Mouse (Mus musculus): Measurements from ENCODE around the gene Mdfi.
A peak's percentile ranks its signal among the peaks of the same experiment; 100 is the strongest.

Mdfi gene

DNA sequence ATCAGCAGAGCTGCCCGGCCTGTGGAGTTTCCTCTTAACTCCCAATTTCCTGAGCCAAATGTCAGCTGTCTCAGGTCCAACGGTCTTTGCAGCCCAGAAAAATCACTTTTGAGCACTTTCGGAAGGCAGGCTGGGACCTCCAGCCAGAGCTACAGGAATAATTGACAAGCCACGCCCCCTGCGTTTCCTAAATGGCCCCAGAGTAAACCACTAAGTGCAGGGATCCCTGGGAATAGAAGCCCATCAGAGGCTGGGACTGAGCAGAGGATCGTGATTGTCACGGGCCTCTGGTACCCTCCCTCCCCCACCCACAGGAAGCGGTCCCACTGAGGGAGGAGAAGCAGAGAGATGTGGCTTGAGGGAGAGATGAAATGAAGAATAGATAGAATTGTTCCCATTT lies 31.7 kb downstream of the Mdfi start:
- no peak for DNase-seq (ENCODE audit: low spot score in 2 of 2)

DNA sequence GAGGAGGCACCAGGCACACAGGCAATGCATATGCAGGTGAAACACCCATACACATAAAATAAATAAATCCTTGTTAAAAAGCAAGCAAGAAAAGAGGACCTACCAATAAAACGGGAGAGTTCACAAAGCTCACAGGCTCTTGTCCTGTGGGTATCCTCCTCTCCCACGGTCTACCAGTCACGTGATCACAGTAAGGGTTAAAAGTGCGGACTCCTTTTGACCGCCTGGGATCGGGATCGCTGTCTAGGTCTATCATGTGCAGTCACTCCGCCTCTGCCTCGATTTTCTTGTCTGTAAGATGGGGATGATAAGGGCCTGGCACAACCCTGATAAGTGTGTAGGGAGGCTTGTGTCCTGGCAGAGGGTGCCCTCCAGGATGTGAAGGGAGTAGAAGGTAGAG lies 37.1 kb downstream of the Mdfi start:
- DNase-seq (ENCODE audit: low spot score in 2 of 2) = no peak

GRCm38 (mm10) chr17:47796968-47797367 lies 37.5 kb downstream of the Mdfi start:
- DNase-seq (ENCODE audit: low spot score in 2 of 2) = no peak

DNA sequence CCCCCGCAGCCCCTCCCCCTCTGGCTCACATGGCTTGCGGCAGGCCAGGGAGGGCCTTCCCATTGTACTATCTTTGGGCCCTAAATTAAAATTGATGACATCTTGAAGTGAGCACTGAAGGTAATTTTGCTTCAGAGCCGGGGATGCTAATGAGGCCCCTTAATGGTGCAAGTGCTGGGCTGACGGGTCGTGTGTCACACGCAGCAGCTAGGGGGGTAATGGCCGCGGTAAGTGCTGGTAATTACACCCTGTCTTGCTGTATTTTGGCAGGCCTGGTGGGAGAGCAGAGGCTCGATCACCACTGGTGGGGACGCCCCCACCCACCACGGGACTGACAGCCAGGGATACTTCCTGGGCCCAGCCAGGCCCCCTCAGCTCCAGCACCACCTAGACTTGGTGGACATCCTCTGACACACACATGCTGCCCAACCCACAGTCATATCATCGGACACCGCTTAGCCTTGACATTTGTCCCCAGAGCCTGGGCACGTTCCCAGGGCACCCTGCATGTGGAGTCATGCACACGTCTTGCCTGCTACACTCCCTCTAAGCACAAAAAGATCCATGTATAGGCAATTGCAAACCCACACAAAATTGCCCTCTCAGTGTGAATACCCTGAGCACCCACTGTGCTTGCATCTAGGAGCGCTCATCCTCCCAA lies 38.2 kb downstream of the Mdfi start:
- no peak for DNase-seq (ENCODE audit: low spot score in 2 of 2)

DNA sequence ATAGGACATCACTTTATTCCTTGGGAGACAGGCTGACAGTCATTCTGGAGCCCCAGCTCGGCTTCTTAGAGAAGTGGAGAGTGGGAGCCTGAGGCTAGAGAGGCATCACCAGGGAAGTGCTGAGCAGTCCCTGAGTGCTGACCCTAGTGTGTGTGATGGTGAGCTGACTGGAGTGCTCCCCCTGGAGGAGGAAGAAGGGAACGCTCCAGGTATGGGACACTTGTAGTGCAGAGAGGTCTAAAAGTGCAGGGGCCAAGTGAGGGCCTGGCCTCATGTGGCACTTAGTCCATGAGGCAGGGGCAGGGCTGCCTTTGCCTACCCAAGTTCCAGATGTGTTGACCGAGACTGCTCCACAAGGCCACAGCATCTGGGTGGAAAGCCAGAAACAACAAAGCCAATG lies 39.0 kb downstream of the Mdfi start:
- DNase-seq (ENCODE audit: low spot score in 2 of 2) = no peak

DNA sequence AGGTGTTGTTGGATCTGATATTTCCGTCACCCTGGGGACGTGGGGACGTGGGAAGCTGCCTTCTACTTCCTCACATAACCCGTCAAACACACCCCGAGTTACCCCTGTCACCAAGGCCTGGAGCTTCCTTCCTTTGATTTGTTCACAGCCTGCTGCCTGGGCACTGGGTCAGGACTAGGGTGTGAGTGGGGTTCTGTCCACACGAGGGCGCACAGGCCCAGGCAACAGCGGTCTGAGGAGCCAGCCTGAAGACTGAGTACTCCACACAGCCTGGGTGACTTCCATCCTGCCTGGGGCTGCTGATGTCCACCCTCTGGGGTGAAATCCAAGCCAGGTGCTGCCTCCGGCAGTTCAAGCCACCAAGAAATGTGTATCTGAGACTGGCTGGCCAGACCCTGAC lies 41.1 kb downstream of the Mdfi start:
- DNase-seq (ENCODE audit: low spot score in 2 of 2) = peak; percentile 60 to 75

- DNase-seq (ENCODE audit: low spot score in 2 of 2) = peak in 1 of 2 experiments; percentile 26
These were observed 42.2 kb downstream of the Mdfi start for GRCm38 (mm10) chr17:47792098-47792863.

DNA sequence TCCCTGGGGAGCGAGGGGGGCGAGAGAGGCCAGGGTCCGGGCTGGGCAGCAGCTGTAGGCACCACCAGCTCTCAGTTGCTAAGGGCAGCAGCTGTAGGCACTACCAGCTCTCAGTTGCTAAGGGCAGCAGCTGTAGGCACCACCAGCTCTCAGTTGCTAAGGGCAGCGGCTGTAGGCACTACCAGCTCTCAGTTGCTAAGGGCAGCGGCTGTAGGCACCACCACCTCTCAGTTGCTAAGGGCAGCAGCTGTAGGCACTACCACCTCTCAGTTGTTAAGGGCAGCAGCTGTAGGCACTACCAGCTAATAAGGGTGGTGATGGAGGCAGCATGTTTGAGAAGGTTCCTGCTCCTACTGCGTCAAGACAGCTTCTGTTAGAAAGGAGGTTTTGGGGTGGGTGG lies 45.5 kb downstream of the Mdfi start:
- DNase-seq (ENCODE audit: low spot score in 2 of 2) = no peak

DNA sequence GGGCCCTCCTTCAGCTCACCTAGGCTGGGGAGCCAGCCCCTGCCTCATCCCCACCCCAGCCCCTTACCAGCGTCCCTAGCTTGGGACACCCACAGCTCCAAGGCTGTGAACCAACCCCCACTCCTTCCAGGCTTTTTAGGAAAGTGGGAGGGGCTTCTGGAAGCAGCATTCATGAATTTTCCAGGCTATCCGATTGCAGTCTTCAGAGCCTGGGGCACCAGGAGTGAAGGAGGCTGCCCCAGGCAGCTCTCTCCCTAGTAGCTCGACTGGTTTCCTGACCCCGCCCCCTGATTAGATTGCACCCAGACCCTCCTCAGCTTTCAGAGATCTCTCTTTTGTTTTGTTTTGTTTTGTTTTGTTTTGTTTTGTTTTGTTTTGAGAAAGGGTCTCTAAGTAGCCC lies 46.2 kb downstream of the Mdfi start:
- no peak for DNase-seq (ENCODE audit: low spot score in 2 of 2)

DNA sequence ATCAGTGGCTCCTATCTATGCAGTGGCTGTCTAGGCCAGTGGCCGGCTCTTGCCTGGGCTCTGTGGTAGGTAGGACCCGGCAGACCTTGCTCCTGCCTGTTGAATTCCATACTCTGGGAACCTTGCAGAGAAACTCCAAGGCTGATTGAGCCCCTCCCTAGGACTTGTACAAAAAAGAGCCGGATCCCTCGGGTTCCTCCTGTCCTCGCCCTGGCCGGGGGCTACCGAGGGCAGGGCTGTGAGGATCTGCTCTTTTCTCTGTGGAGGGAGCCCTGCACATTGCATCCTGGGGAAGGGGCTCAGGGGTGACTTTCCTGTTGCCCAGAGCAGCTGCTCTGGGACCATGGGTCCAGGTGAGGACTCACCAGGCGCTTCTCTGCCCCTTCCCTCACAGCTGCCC lies 46.9 kb downstream of the Mdfi start:
- DNase-seq (ENCODE audit: low spot score in 2 of 2) = no peak

GRCm38 (mm10) chr17:47784411-47784810 lies 50.1 kb downstream of the Mdfi start:
- no peak for DNase-seq (ENCODE audit: low spot score in 2 of 2)

GRCm38 (mm10) chr17:47783445-47784223 lies 50.9 kb downstream of the Mdfi start:
- DNase-seq (ENCODE audit: low spot score in 2 of 2) = no peak

- no peak for DNase-seq (ENCODE audit: low spot score in 2 of 2)
These were observed 52.0 kb downstream of the Mdfi start for GRCm38 (mm10) chr17:47782486-47782885.

DNA sequence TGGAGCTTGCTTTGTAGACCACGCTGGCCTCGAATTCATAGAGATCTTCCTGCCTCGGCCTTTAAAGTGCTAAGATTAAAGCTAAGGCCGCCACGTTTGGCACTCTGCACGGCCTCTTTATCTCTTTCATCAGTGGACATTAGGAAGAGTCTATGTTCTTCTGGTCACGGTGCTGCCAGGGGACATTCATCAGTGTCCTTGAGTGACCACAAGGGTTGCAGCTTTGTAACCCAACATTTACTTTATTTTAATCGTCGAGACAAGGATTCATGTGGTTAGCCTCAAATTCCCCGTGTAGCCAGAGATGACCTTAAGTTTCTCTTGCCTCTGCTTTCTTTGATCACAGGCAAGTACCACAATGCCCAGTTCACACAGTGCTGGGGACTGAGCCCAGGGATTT lies 54.0 kb downstream of the Mdfi start:
- DNase-seq (ENCODE audit: low spot score in 2 of 2) = no peak

DNA sequence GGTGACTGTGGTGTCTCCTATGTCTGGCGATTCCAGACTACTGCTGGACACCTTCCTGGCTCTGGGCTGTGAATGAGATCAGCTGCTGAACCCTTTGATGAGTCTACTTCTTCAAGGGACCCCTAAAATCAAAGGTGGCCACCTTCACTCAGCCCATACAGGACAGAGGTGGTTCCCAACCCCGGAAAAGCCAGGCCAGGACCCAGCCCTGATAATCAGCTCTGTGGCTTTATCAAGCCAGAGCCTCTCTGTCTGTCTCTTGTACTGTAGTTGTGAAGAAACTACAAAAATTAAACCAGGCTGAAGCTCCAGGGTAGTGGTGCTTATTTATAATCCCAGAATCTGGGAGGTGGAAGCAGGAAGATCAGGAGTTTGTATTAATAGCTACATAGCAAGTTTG lies 57.4 kb downstream of the Mdfi start:
- no peak for DNase-seq (ENCODE audit: low spot score in 2 of 2)

- DNase-seq (ENCODE audit: low spot score in 2 of 2) = no peak
These were observed 60.9 kb downstream of the Mdfi start for GRCm38 (mm10) chr17:47773604-47774003.

GRCm38 (mm10) chr17:47769389-47770299 lies 64.8 kb downstream of the Mdfi start:
- no peak for DNase-seq (ENCODE audit: low spot score in 2 of 2)

GRCm38 (mm10) chr17:47768707-47769276 lies 65.7 kb downstream of the Mdfi start:
- no peak for DNase-seq (ENCODE audit: low spot score in 2 of 2)

- no peak for DNase-seq (ENCODE audit: low spot score in 2 of 2)
These were observed 66.9 kb downstream of the Mdfi start for GRCm38 (mm10) chr17:47767456-47768141.

DNA sequence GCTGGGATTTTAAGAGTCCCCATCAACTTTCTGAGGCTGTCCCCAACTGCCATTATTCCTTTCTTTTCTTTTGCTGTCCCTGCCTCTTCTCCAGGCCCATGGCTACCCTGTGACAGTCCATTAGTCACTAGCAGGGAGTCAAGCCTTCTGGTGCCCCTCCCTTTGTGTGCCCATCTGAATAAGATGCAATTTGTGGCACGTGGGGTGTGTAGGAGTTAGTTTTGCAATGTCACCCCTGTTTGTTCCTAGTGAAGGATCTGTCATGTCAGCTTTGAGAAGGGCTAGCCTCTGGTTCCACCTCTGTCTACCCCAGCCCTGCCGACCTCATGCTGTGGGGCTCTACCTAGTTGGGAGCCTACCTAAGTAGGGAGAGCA lies 67.4 kb downstream of the Mdfi start:
- no peak for DNase-seq (ENCODE audit: low spot score in 2 of 2)
